Mouse (Mus musculus) C2C12 (cell line): ENCODE results near the gene Hormad1.

Experiments used
- CTCF ChIP-seq: IDR thresholded peaks from one replicate; pipeline ENCODE4 v1.5.1; 2011; ENCODE audit not compliant: control insufficient read depth, insufficient read depth, insufficient read length
- MYOD1 ChIP-seq: IDR thresholded peaks from one replicate; pipeline ENCODE4 v1.6.1; 2011; ENCODE audit warnings: low read depth; ENCODE audit not compliant: control insufficient read depth, insufficient read length

- TF ChIP-seq MYOD1 (no peak), CTCF (no peak)
Observed at GRCm38 (mm10) chr3:95627763-95628162, 68.3 kb downstream of the Hormad1 start.
